Mouse (Mus musculus): ENCODE data around the gene Pla2r1. TPM values are rescaled to one million over a fixed set of nuclear protein-coding genes. Genes with fewer than 3 reads are reported as not detected.

Gene Pla2r1
- polyA plus RNA-seq (2016; fragmentation: Nextera tagmentation; extraction: Ambion mirVana): 0.65 and 1.2 TPM in 2 replicates

GRCm38 (mm10) chr2:60552902-60553682 is at the start of gene Pla2r1:
Gene Pla2r1, minus strand, starts transcription at chr2:60553308.
- under 1% methylated on average over 33 of the region's 33 CpGs for WGBS
- Histone ChIP-seq H3K4me2 (replicated peaks) (peak within 1 kb of the TSS; percentile 86), H3K27me3 (peaks cover 32% of the 10 kb centered on the region), H3K4me1 (peaks cover 13% of the 10 kb centered on the region), H3K36me3 (no peaks in the 10 kb centered on the region), H3K9ac (replicated peaks) (peak within 1 kb of the TSS; percentile 37; the same call in 1 of the 2 replicates), H3K27ac (replicated peaks) (no peak within 1 kb of the TSS), H3K4me3 (peak within 1 kb of the TSS; percentile 44), H3K9me3 (no peaks in the 10 kb centered on the region)
- ATAC-seq (ENCODE audit: low FRiP score, low read depth): peak; percentile 67

GRCm38 (mm10) chr2:60601326-60601725 is 48.2 kb upstream of the Pla2r1 start:
- no peaks in the 10 kb centered on the region for H3K36me3 ChIP-seq
- no peak overlapping the region for H3K4me2 ChIP-seq (replicated peaks)
- WGBS: 86% methylated on average over 2 of the region's 2 CpGs
- H3K27ac ChIP-seq (replicated peaks): no peak overlapping the region
- no peak for ATAC-seq (ENCODE audit: low FRiP score, low read depth)
- no peaks in the 10 kb centered on the region for H3K9me3 ChIP-seq
- no peak overlapping the region for H3K9ac ChIP-seq (replicated peaks)
- H3K4me1 ChIP-seq: no peaks in the 10 kb centered on the region
- no peaks in the 10 kb centered on the region for H3K27me3 ChIP-seq
- no peak overlapping the region for H3K4me3 ChIP-seq

DNA sequence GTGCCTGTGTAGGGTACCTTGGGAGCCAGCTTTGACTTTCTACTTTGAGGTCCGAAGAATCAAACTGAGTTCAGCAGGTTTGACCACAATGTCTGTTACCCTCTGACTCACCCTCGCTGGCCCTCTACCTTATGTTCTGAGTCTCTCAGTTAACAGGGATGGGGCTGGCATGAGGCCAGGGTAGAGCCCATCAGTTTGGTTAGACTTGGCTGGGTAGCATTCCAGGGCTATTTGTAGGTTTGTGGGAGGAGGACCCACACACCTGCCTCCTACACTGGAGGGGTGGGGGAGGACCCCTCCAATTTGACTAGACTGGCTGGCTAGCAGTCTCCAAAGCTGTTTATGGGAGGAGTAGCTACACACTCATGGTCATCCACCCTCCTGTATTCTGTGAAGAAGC is 47.8 kb upstream of the Pla2r1 start:
- no peaks in the 10 kb centered on the region for H3K27me3 ChIP-seq
- no peaks in the 10 kb centered on the region for H3K9me3 ChIP-seq
- no peak overlapping the region for H3K9ac ChIP-seq (replicated peaks)
- H3K4me2 ChIP-seq (replicated peaks): no peak overlapping the region
- H3K4me1 ChIP-seq: no peaks in the 10 kb centered on the region
- 97% methylated on average over 2 of the region's 2 CpGs for WGBS
- no peak overlapping the region for H3K4me3 ChIP-seq
- no peak for ATAC-seq (ENCODE audit: low FRiP score, low read depth)
- H3K27ac ChIP-seq (replicated peaks): no peak overlapping the region
- H3K36me3 ChIP-seq: no peaks in the 10 kb centered on the region

GRCm38 (mm10) chr2:60583416-60583815 is 30.3 kb upstream of the Pla2r1 start:
- Histone ChIP-seq H3K4me3 (no peak overlapping the region), H3K4me2 (replicated peaks) (no peak overlapping the region), H3K27ac (replicated peaks) (no peak overlapping the region), H3K36me3 (no peaks in the 10 kb centered on the region), H3K4me1 (no peaks in the 10 kb centered on the region), H3K9ac (replicated peaks) (no peak overlapping the region), H3K9me3 (no peaks in the 10 kb centered on the region), H3K27me3 (no peaks in the 10 kb centered on the region)
- 94% methylated on average over 4 of the region's 4 CpGs for WGBS
- ATAC-seq (ENCODE audit: low FRiP score, low read depth): no peak

- Histone ChIP-seq H3K36me3 (no peaks in the 10 kb centered on the region), H3K4me2 (replicated peaks) (no peak overlapping the region), H3K27ac (replicated peaks) (no peak overlapping the region), H3K27me3 (peaks cover 32% of the 10 kb centered on the region), H3K4me3 (no peak overlapping the region), H3K9me3 (no peaks in the 10 kb centered on the region), H3K4me1 (peaks cover 13% of the 10 kb centered on the region), H3K9ac (replicated peaks) (no peak overlapping the region)
- no peak for ATAC-seq (ENCODE audit: low FRiP score, low read depth)
- WGBS: 68% methylated on average over 4 of the region's 4 CpGs
These were observed 1.5 kb upstream of the Pla2r1 start for GRCm38 (mm10) chr2:60554561-60554960.

DNA sequence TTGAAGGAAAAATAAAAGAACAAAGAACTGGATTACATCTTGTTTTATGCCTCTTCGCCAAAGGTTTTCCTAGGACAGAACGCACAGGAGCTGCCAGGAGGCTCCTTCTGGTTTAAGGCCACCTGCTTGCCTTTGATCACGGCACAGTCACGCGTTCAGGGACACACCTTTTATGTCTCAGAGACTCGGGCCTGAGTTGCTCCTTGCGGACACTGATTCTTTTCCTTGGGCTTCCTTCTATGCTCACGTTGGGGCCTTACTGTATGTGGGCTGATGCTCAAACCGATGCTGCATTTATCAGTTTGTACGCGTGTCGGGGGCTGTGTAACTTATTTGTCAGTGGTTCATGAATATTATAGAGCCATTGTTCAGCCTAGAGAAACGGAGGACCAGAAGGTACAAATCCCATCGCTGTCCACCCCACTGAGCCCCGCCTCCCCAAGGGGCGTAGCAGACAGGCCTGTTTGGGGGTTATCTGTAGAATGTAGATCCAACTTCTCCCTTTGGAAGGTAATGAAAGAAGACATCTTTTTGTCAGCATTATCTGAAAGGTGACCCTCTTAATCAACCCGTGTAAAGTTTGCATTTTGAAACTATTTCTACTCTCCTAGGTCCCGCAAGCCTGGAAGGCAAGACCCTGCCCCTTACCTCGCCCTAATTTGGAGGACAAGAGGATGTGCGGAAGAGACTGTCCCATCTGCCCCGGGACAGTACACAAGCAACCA is 769 bp downstream of the Pla2r1 start:
- ATAC-seq (ENCODE audit: low FRiP score, low read depth): peak; percentile 32; the same call in 1 of the 2 replicates
- Histone ChIP-seq H3K9ac (replicated peaks) (peak overlapping the region; percentile 37; the same call in 1 of the 2 replicates), H3K36me3 (no peaks in the 10 kb centered on the region), H3K27ac (replicated peaks) (no peak overlapping the region), H3K4me3 (peak overlapping the region; percentile 44), H3K27me3 (peaks cover 32% of the 10 kb centered on the region), H3K4me1 (peaks cover 13% of the 10 kb centered on the region), H3K9me3 (no peaks in the 10 kb centered on the region), H3K4me2 (replicated peaks) (peak overlapping the region; percentile 86)
- 19% methylated on average over 21 of the region's 21 CpGs for WGBS

GRCm38 (mm10) chr2:60551673-60552072 is 1.4 kb downstream of the Pla2r1 start:
- 23% methylated on average over 2 of the region's 2 CpGs for WGBS
- H3K9ac ChIP-seq (replicated peaks): no peak overlapping the region

DNA sequence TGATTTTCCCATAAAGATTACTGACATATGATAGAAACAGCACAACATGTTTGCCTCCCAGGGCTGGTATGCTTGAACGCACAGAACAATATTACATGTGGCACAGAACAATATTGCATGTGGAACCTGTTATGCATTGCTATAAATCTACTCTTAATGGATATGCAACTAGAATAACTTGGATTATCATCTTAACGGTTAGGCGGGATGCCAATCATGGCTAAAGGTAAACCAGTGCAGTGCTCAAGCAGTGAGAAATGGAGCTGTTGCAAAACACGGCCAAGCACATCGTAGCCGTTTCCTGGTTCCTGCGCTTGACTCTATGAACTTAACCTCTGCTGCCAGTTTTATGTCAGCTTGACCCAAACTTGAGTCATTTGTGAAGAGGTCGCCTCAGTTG is 2.6 kb downstream of the Pla2r1 start:
- H3K4me2 ChIP-seq (replicated peaks): no peak overlapping the region
- peaks cover 13% of the 10 kb centered on the region for H3K4me1 ChIP-seq
- no peaks in the 10 kb centered on the region for H3K36me3 ChIP-seq
- H3K4me3 ChIP-seq: no peak overlapping the region
- no peak for ATAC-seq (ENCODE audit: low FRiP score, low read depth)
- no peak overlapping the region for H3K27ac ChIP-seq (replicated peaks)
- 95% methylated on average over 8 of the region's 8 CpGs for WGBS
- H3K9ac ChIP-seq (replicated peaks): no peak overlapping the region
- peaks cover 32% of the 10 kb centered on the region for H3K27me3 ChIP-seq
- H3K9me3 ChIP-seq: no peaks in the 10 kb centered on the region

More at GRCm38 (mm10) chr2:60551673-60552072, 1.4 kb downstream of the Pla2r1 start:
- H3K27ac ChIP-seq (replicated peaks): no peak overlapping the region
- H3K36me3 ChIP-seq: no peaks in the 10 kb centered on the region
- peaks cover 13% of the 10 kb centered on the region for H3K4me1 ChIP-seq
- H3K9me3 ChIP-seq: no peaks in the 10 kb centered on the region
- no peak overlapping the region for H3K4me2 ChIP-seq (replicated peaks)
- H3K4me3 ChIP-seq: no peak overlapping the region
- peaks cover 32% of the 10 kb centered on the region for H3K27me3 ChIP-seq
- no peak for ATAC-seq (ENCODE audit: low FRiP score, low read depth)

DNA sequence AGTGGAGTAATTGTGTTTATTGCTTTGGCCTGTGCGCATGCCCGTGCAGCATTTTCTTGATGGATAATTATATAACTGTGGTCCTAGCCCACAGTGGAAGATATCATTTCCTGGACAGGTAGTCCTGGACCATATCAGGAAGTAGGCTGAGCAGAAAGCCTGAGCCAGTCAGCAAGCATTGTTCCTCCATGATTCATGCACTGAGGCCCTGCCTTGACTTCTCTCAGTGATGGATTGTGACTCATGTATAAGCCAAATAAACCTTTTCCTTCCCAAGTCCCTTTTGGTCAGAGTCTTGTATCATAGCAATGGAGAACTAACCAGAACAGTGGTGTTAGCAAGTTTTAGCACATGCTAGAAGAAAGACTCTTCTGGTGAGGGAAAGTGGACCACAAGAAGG is 3.3 kb downstream of the Pla2r1 start:
- Histone ChIP-seq H3K9ac (replicated peaks) (no peak overlapping the region), H3K4me3 (no peak overlapping the region), H3K4me1 (peaks cover 13% of the 10 kb centered on the region), H3K27ac (replicated peaks) (no peak overlapping the region), H3K36me3 (no peaks in the 10 kb centered on the region), H3K9me3 (no peaks in the 10 kb centered on the region), H3K27me3 (peaks cover 32% of the 10 kb centered on the region), H3K4me2 (replicated peaks) (no peak overlapping the region)
- ATAC-seq (ENCODE audit: low FRiP score, low read depth): no peak
- 95% methylated on average over 2 of the region's 2 CpGs for WGBS

DNA sequence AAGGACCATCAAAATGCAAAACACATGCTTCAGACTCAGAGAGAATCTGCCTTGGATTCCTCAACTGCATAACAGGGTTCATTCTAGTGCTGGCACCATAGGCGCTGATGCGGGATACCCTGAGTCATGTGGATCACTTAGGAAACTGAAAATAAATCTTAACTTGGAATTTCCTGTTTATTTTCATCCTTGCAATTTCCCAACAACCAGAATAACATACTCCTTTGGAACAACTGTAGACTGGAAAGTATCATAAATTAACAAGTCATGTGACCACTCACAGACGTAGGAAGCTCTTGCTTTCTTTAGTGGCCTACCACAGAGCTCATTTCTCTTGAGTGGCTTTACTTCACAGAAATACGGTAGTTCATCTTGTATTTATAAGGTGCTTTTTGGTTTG is 7.0 kb downstream of the Pla2r1 start:
- no peak overlapping the region for H3K4me3 ChIP-seq
- WGBS: 88% methylated on average over 4 of the region's 4 CpGs
- H3K4me1 ChIP-seq: 0 out of 2 replicates have a peak, but pooled peaks cover 4% of the 10 kb centered on the region
- no peaks in the 10 kb centered on the region for H3K36me3 ChIP-seq
- H3K27me3 ChIP-seq: 0 out of 2 replicates have a peak, but pooled peaks cover under 1% of the 10 kb centered on the region
- H3K4me2 ChIP-seq (replicated peaks): no peak overlapping the region
- H3K9me3 ChIP-seq: no peaks in the 10 kb centered on the region
- H3K9ac ChIP-seq (replicated peaks): no peak overlapping the region
- H3K27ac ChIP-seq (replicated peaks): no peak overlapping the region
- ATAC-seq (ENCODE audit: low FRiP score, low read depth): no peak

DNA sequence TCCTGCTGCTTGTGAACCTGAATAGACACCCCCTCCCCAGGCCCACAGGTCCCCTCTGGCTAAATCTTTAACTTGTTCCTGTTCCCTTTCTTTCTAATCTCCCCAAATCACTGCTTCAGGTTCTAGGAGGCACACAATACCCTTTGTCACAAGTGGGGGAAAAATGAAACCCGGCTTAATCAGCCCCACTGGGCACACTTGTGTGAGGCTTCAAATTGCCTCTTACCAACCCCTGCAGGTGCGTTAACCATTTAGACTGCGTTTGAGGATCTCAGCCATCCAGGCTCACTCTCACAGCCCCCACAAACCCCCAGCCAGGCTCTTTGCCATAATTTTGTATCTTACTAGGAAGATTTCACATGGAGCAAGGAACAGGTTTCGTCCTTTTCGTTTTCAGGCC is 9.1 kb downstream of the Pla2r1 start:
- H3K27me3 ChIP-seq: no peaks in the 10 kb centered on the region
- no peak overlapping the region for H3K4me3 ChIP-seq
- no peak overlapping the region for H3K4me2 ChIP-seq (replicated peaks)
- no peaks in the 10 kb centered on the region for H3K36me3 ChIP-seq
- H3K9ac ChIP-seq (replicated peaks): no peak overlapping the region
- no peaks in the 10 kb centered on the region for H3K9me3 ChIP-seq
- H3K4me1 ChIP-seq: 0 out of 2 replicates have a peak, but pooled peaks cover 4% of the 10 kb centered on the region
- H3K27ac ChIP-seq (replicated peaks): no peak overlapping the region
- no peak for ATAC-seq (ENCODE audit: low FRiP score, low read depth)
- 44% methylated on average over 5 of the region's 5 CpGs for WGBS

DNA sequence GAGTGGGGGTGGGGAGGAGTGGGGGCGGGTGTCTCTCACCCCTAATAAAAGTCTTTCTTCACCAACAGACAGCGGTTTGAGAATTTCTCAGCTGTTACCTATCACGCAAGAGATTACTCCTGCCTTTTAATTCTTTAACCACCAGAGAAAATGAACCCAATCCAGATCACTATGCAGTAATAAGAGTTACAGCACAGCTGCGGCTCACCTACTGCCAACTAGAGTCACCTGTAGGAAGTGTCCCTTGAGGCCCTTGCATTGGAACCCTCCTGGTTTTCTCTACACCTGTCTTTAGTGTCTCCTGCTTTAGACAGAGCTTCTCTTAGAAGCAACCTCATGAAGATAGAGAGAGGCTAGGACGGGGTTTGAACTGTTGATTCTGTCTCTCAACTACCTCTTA is 11.4 kb downstream of the Pla2r1 start:
- ATAC-seq (ENCODE audit: low FRiP score, low read depth): no peak
- Histone ChIP-seq H3K4me1 (0 out of 2 replicates have a peak, but pooled peaks cover 4% of the 10 kb centered on the region), H3K9me3 (no peaks in the 10 kb centered on the region), H3K27ac (replicated peaks) (no peak overlapping the region), H3K4me2 (replicated peaks) (no peak overlapping the region), H3K4me3 (no peak overlapping the region), H3K27me3 (no peaks in the 10 kb centered on the region), H3K9ac (replicated peaks) (no peak overlapping the region), H3K36me3 (no peaks in the 10 kb centered on the region)
- 60% methylated on average over 5 of the region's 5 CpGs for WGBS

Data from midbrain, embryonic 12.5 days (tissue).